Mouse (Mus musculus): ENCODE results near the gene Tmco4. TPM values are rescaled to one million over a fixed set of nuclear protein-coding genes. Genes with fewer than 3 reads are reported as not detected.

Tmco4 gene
- polyA plus RNA-seq, 1 experiment from 2014 or later, result 1.1 TPM

DNA sequence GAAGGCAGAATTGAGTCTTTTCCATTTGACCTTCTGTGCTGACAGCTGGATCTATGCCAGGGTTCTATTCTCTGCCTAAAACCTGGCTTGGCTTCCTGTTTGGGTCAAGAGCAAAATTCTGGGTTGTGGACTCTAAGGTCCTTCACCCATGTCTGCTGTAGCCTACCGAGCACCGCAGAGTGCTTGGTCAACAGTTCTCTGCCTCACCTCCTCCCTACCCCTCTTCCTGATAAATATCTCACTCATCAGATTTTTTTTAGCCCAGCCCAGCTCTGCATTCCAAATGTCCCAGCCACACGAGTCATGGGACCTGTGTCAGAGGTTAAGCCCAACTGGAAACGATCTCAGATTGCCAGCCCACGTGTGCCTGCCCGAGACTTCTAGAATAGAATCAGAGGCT, 3.4 kb downstream of the Tmco4 start:
- Histone ChIP-seq H3K27ac (replicated peaks) (no peak overlapping the region), H3K4me3 (no peak overlapping the region), H3K9me3 (no peaks in the 10 kb centered on the region), H3K4me1 (peaks cover 28% of the 10 kb centered on the region), H3K27me3 (replicated peaks; ENCODE audit: low read depth, poor library complexity, severe bottlenecking) (0 out of 2 replicates have a peak, but pooled peaks cover 12% of the 10 kb centered on the region), H3K36me3 (replicated peaks) (no peaks in the 10 kb centered on the region)
- DNase-seq (ENCODE audit: low spot score), result no peak
- 71% methylated on average over 6 of the region's 6 CpGs for WGBS

DNA sequence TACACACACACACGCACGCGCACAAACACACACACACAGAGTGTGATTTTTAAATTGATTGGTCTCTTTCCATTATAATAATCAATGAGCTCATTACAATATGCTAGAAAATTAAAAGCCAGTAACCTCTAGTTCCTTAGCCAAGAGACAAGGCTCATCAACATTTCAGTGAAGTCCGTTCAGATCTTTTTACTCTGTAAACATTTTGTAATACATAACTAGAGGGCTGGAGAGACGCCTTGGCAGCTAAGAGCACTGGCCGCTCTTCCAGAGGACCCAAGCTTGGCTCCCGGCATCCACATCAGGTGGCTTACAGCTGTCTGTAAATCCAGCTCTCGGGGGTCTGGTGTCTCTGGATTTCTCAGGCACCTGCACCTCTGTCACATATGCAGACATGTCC, 7.3 kb downstream of the Tmco4 start:
- no peak overlapping the region for H3K27ac ChIP-seq (replicated peaks)
- H3K9me3 ChIP-seq, result no peaks in the 10 kb centered on the region
- no peak for DNase-seq (ENCODE audit: low spot score)
- H3K4me1 ChIP-seq, result peaks cover 11% of the 10 kb centered on the region
- no peaks in the 10 kb centered on the region for H3K36me3 ChIP-seq (replicated peaks)
- 0 out of 2 replicates have a peak, but pooled peaks cover 4% of the 10 kb centered on the region for H3K27me3 ChIP-seq (replicated peaks; ENCODE audit: low read depth, poor library complexity, severe bottlenecking)
- WGBS, result 90% methylated on average over 8 of the region's 8 CpGs
- no peak overlapping the region for H3K4me3 ChIP-seq

DNA sequence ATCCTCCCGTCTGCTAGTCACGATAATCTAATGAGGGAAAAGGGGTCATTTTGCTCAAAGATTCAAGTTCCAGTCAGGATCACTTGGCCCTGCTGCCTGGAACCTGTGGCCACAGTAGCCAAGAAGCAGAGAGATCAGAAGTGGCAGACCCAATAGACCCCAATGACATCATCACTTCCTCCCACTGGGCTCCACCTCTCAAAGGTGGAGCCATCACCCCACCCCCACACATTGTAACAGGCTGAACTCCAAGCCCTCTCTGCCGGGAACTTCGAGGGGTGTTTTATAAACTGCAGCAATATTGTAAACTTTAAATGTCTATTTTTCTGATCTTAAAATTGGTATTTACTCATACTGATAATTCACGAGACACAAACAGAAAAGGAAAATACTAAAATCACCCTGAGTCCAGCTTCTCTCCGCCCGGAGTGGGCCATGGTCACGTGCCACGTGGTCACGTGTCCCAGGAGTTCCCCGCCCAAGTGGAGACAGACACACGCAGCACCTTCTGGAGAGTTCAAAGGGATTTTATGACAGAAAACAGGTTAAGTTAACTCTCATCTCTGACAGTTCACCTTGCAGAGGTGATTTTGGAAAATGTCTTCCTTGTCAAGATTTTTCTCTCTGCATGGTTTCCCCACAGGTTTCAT, 8.2 kb downstream of the Tmco4 start:
- 16% methylated on average over 12 of the region's 12 CpGs for WGBS
- peak; percentile 55 for DNase-seq (ENCODE audit: low spot score)
- Histone ChIP-seq H3K4me3 (peak overlapping the region; percentile 38), H3K27me3 (replicated peaks; ENCODE audit: low read depth, poor library complexity, severe bottlenecking) (0 out of 2 replicates have a peak, but pooled peaks cover 4% of the 10 kb centered on the region), H3K4me1 (peaks cover 7% of the 10 kb centered on the region), H3K36me3 (replicated peaks) (no peaks in the 10 kb centered on the region), H3K9me3 (no peaks in the 10 kb centered on the region), H3K27ac (replicated peaks) (no peak overlapping the region; the same call in 1 of the 2 replicates)

DNA sequence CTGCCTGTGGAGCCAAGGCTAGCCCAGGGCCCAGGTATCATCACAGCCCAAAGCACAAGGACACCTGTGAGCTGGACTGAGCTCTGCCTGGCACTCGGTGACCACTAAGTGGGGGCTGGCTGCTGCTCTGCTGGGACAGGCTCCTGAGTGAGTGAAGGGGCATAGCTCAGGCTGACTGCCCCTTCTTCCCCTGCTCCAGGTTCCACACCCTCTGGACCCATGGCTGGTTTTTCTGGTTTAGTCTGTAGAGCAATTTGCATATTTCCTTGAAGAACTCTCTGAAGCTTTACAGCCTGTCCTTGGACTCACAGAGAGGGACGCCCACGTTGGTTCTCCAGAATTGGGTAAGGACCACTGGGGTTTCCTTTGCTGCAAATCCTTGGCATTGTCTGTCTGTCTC, 10.7 kb downstream of the Tmco4 start:
- no peak for DNase-seq (ENCODE audit: low spot score)
- no peak overlapping the region for H3K27ac ChIP-seq (replicated peaks)
- H3K4me3 ChIP-seq, result no peak overlapping the region
- 0 out of 2 replicates have a peak, but pooled peaks cover 4% of the 10 kb centered on the region for H3K27me3 ChIP-seq (replicated peaks; ENCODE audit: low read depth, poor library complexity, severe bottlenecking)
- no peaks in the 10 kb centered on the region for H3K9me3 ChIP-seq
- H3K36me3 ChIP-seq (replicated peaks), result no peaks in the 10 kb centered on the region
- WGBS, result 68% methylated on average over 3 of the region's 3 CpGs
- peaks cover 12% of the 10 kb centered on the region for H3K4me1 ChIP-seq

DNA sequence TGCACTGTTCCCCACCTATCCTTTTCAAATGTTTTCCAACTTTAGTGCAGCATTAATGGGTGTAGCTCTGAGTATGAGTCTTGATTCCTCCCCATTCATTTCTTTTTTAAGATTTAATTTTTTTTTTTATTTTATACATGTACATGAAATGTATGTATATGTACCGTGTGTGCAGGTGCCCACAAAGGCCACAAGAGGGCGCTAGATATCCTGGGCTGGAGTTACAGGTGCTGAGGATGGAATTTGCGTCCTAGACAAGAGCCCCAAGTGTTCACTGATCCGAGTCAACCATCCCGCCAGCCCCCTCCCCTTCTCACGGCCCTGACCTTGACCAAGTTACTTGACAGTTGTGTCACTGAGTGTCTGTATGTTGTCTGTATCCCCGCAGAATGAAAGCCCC, 12.1 kb downstream of the Tmco4 start:
- Histone ChIP-seq H3K36me3 (replicated peaks) (no peaks in the 10 kb centered on the region), H3K27ac (replicated peaks) (no peak overlapping the region), H3K9me3 (no peaks in the 10 kb centered on the region), H3K4me1 (peaks cover 12% of the 10 kb centered on the region), H3K4me3 (no peak overlapping the region), H3K27me3 (replicated peaks; ENCODE audit: low read depth, poor library complexity, severe bottlenecking) (no peaks in the 10 kb centered on the region)
- 73% methylated on average over 7 of the region's 7 CpGs for WGBS
- DNase-seq (ENCODE audit: low spot score), result no peak

DNA sequence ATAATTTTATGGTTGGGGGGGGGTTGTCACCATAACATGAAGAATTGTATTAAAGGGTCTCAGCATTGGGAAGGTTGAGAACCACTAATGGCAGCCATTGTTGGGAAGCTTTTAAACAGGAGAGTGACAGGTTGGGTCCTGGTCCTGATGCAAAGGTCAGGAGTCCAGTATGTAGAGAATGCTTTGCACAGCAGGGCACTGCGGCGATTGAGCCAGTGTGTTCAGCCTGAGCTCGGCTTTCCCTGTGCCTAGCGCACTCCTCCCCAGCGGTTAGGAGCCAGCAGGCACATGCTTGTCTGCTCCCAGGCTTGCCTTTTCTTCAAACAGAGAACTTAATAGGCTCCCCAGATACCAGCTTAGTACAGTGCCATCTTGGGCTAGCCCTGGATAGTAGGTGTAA, 13.6 kb downstream of the Tmco4 start:
- H3K4me1 ChIP-seq, result peaks cover 5% of the 10 kb centered on the region; the same call in 1 of the 2 replicates
- WGBS, result 59% methylated on average over 5 of the region's 5 CpGs
- DNase-seq (ENCODE audit: low spot score), result no peak
- H3K36me3 ChIP-seq (replicated peaks), result no peaks in the 10 kb centered on the region
- no peak overlapping the region for H3K4me3 ChIP-seq
- H3K27me3 ChIP-seq (replicated peaks; ENCODE audit: low read depth, poor library complexity, severe bottlenecking), result no peaks in the 10 kb centered on the region
- no peaks in the 10 kb centered on the region for H3K9me3 ChIP-seq
- no peak overlapping the region for H3K27ac ChIP-seq (replicated peaks)

DNA sequence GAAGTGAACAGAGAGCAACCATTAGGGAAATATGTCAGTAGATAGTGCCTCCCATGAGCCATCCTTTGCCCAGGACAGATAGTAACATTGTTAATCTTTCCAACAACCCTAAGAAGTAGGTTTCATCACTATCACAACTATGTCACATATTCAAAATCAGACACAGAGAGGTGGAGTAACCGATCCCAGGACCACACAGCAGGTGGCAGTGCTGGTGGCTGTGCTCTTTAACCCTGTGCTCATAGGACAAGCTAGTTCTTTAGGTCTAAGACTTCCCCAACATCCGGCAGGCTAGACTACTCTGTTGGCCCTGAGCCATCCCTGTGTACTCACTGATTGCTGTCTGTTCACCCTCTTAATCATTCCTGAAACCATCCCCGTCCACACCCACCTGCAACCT, 21.7 kb downstream of the Tmco4 start:
- Histone ChIP-seq H3K9me3 (no peaks in the 10 kb centered on the region), H3K27ac (replicated peaks) (no peak overlapping the region), H3K27me3 (replicated peaks; ENCODE audit: low read depth, poor library complexity, severe bottlenecking) (no peaks in the 10 kb centered on the region), H3K36me3 (replicated peaks) (no peaks in the 10 kb centered on the region), H3K4me1 (no peaks in the 10 kb centered on the region), H3K4me3 (no peak overlapping the region)
- DNase-seq (ENCODE audit: low spot score), result no peak
- 76% methylated on average over 3 of the region's 3 CpGs for WGBS

DNA sequence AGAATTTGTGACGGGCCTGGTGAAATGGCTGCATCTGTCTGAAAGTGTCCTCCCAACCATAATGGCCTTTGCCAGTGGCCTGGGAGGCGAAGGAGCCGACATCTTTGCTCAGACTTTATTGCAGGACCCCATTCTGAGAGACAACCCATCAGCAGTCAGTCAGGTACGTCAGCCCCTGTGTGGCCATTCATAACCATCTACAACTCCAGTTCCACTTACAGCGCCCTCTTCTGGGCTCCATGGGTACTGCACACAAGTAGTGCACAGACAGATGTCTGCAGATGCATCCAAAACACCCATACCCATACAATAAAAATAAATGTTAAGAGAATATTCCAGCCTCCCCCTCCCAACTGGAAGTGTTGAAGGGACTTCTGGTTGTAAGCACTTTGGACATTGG, 23.7 kb downstream of the Tmco4 start:
- no peak for DNase-seq (ENCODE audit: low spot score)
- H3K9me3 ChIP-seq, result no peaks in the 10 kb centered on the region
- no peak overlapping the region for H3K4me3 ChIP-seq
- 76% methylated on average over 5 of the region's 5 CpGs for WGBS
- H3K27me3 ChIP-seq (replicated peaks; ENCODE audit: low read depth, poor library complexity, severe bottlenecking), result no peaks in the 10 kb centered on the region
- H3K36me3 ChIP-seq (replicated peaks), result no peaks in the 10 kb centered on the region
- no peak overlapping the region for H3K27ac ChIP-seq (replicated peaks)
- peaks cover 8% of the 10 kb centered on the region for H3K4me1 ChIP-seq

DNA sequence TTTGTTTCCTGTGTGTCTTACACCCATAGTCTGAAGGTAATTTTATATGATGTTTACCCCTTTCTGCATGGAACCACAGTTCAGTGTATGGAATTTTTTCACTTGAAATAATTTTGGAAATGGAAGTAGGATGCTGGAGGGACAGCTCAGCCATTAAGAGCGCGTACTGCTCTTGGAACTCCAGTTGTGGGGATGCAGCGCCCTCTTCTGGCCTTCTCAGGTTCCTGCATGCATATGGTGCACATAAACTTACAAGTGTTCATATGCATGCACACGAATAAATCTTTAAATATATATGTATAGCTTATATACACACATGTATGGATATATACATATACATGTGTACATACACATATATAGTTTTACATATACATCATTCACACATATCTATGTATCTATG, 24.4 kb downstream of the Tmco4 start:
- Histone ChIP-seq H3K27ac (replicated peaks) (no peak overlapping the region), H3K9me3 (no peaks in the 10 kb centered on the region), H3K27me3 (replicated peaks; ENCODE audit: low read depth, poor library complexity, severe bottlenecking) (no peaks in the 10 kb centered on the region), H3K4me1 (peaks cover 10% of the 10 kb centered on the region), H3K4me3 (no peak overlapping the region), H3K36me3 (replicated peaks) (no peaks in the 10 kb centered on the region)
- 78% methylated on average over 4 of the region's 4 CpGs for WGBS
- DNase-seq (ENCODE audit: low spot score), result no peak

DNA sequence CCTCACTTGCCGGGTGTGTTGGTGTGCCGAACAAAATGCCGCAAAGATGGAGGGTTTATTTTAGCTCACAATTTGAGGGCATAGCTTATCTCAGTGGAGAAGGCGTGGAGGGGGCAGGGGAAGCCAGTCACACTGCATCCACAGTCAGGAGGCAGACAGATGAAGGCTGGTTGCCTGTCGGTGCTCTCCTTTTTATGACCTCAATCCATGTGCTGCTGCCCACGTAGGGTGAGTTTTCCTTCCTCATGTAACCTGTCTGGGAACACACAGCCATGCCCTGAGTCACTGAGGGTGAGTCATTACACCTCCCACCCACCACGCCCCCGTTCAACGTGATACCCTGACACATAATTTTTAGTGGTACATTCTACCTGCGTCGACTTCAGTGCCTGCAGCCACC, 25.9 kb downstream of the Tmco4 start:
- Histone ChIP-seq H3K36me3 (replicated peaks) (no peaks in the 10 kb centered on the region), H3K27ac (replicated peaks) (no peak overlapping the region), H3K27me3 (replicated peaks; ENCODE audit: low read depth, poor library complexity, severe bottlenecking) (no peaks in the 10 kb centered on the region), H3K4me3 (no peak overlapping the region), H3K9me3 (no peaks in the 10 kb centered on the region), H3K4me1 (peaks cover 10% of the 10 kb centered on the region)
- no peak for DNase-seq (ENCODE audit: low spot score)
- WGBS, result 90% methylated on average over 11 of the region's 11 CpGs

DNA sequence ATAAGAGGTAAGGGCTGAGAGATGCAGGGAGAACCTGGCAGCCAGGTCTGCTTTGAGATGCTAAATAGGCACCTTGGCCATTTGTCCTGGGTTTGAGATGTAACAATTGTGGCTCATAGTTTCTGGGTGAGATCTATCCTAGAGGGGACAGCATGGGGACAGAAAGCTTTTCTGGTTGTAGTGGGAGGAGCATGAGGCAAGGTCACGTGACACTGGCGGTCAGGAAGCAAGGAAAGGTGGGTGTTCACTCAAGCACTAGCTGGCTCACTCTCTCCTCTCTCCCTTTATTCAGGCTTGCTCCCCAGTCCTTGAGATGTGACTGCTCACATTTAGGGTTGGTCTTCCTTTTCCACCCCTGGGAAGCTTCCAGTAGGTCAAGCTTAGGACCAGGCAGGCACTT, 28.3 kb downstream of the Tmco4 start:
- no peak for DNase-seq (ENCODE audit: low spot score)
- Histone ChIP-seq H3K27ac (replicated peaks) (no peak overlapping the region), H3K36me3 (replicated peaks) (no peaks in the 10 kb centered on the region), H3K4me3 (no peak overlapping the region), H3K4me1 (peaks cover 10% of the 10 kb centered on the region), H3K27me3 (replicated peaks; ENCODE audit: low read depth, poor library complexity, severe bottlenecking) (no peaks in the 10 kb centered on the region), H3K9me3 (no peaks in the 10 kb centered on the region)
- WGBS, result 47% methylated on average over 2 of the region's 2 CpGs

DNA sequence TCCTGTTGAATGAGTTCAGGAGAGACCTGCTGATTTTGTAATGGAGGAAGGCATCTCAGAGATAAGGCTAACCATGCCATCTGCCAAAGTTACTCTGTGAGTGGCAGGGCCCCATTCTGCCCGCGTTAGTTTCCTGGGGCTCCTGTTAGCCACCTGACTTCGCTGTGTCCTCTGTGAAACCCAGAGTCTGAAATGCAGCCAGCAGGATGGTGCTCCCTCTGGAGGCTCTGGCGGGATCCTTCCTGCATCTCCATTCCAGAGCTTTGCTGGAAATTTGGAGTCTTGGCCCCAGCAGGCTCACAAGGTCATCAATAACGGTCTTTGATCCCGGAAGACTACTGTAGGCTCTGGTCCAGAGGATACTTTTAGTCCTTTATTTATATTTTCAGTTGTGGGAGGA, 28.7 kb downstream of the Tmco4 start:
- Histone ChIP-seq H3K27ac (replicated peaks) (no peak overlapping the region), H3K4me3 (no peak overlapping the region), H3K27me3 (replicated peaks; ENCODE audit: low read depth, poor library complexity, severe bottlenecking) (no peaks in the 10 kb centered on the region), H3K36me3 (replicated peaks) (no peaks in the 10 kb centered on the region), H3K4me1 (peaks cover 10% of the 10 kb centered on the region), H3K9me3 (no peaks in the 10 kb centered on the region)
- WGBS, result 34% methylated on average over 6 of the region's 6 CpGs
- DNase-seq (ENCODE audit: low spot score), result peak; percentile 18

DNA sequence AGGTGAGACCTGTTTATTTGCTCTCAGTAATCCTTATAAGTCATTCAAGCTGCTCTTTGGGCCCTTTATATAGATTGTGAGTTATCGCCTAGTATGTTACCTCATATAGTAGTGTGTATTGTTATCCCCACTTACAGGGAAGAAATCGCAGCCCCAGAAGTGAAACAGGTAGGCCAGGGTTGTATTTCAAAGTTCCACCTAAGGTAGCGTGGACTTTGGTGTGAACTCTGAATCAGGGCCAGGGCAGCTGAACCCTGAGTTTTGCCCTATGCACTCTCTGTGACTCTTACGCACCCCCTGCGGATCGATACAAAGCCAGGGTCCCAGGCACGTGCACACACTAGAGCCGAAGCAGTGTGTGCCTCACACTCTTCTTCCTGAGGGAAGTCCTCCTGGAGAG, 31.4 kb downstream of the Tmco4 start:
- Histone ChIP-seq H3K9me3 (no peaks in the 10 kb centered on the region), H3K4me3 (no peak overlapping the region), H3K36me3 (replicated peaks) (no peaks in the 10 kb centered on the region), H3K27me3 (replicated peaks; ENCODE audit: low read depth, poor library complexity, severe bottlenecking) (no peaks in the 10 kb centered on the region), H3K4me1 (peaks cover 25% of the 10 kb centered on the region), H3K27ac (replicated peaks) (no peak overlapping the region)
- WGBS, result 76% methylated on average over 8 of the region's 8 CpGs
- no peak for DNase-seq (ENCODE audit: low spot score)

All from embryonic facial prominence, embryonic 10.5 days (tissue).